Mouse (Mus musculus) stomach, postnatal 0 days (tissue): ENCODE measurements around the gene Igtp.

ENCODE experiments used
- CTCF ChIP-seq: IDR thresholded peaks from 2 replicates; pipeline ENCODE4 v1.5.1; 2016; ENCODE audit warnings: antibody characterized with exemption, low read depth, mild to moderate bottlenecking, moderate library complexity
- EP300 ChIP-seq: optimal IDR thresholded peaks from 2 replicates; pipeline ENCODE3; 2016; ENCODE audit warnings: antibody characterized with exemption

GRCm38 (mm10) chr11:58201052-58201451 lies 1.7 kb downstream of the Igtp start:
- TF ChIP-seq CTCF, result no peak
- TF ChIP-seq EP300, result no peak
